7 mouse cellular contexts compared by ENCODE assay signal in the genomic region with DNA sequence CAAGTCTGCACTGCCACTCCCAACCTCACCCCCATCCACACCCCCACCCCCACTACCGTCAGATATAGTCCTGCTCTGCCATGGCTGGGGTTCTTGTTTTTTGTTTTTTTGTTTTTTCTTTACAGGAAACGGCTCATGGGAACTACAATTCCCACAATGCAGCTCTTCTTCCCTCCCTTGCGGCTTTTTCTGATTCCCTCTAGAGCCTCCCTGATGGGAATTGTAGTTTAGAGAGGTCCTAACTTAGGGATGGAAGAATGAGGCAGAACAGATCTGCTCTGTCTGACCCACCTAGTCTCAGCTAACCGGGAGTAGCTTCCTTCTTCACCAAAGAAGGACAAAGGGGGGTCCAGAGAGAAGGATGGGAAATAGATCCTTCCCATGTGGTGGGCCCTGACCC.
A peak's percentile ranks its signal among the peaks of the same experiment; 100 is the strongest.
DNase-seq lines count a peak whose midpoint lies in the region; ATAC-seq lines count a peak whose summit lies in the region.

No protein-coding gene starts in this region.

- DNase-seq in kidney, adult 9 months = peak; percentile 38
- no peak for DNase-seq in kidney, adult 18-20 months
- DNase-seq in Muller cell, postnatal 12 days (ENCODE audit: inconsistent ontology term) = peak; percentile 37
- DNase-seq in embryo, embryonic 11.5 days (ENCODE audit: low read depth, low spot score) = peak; percentile 24
- peak; percentile 52 for DNase-seq in layer of hippocampus, adult 9-11 months
- no peak for DNase-seq in liver

- ATAC-seq in megakaryocyte progenitor cell, adult 5-6 weeks (replicated peaks; ENCODE audit: poor library complexity) = no peak

Comparison
In these comparisons a context has a peak if more than half of its experiments do, and no peak if none do; other contexts are left out.
1. DNase-seq: peak in kidney, adult 9 months (single experiment), Muller cell, postnatal 12 days (single experiment), embryo, embryonic 11.5 days (single experiment) and layer of hippocampus, adult 9-11 months (single experiment); none in kidney, adult 18-20 months (single experiment) and liver (single experiment).